Mouse (Mus musculus) urinary bladder, postnatal 14 days (tissue): ENCODE measurements around the gene Fcgr3.
"Not testable (repeated sequence)": the region's sequence is repeated elsewhere in the genome, so short reads cannot be mapped to it uniquely, and the experiment has no call there.

Experiments
- DNase-seq: peaks from one replicate; pipeline ENCODE4 v3.0.0; 2021; ENCODE audit warnings: low spot score

Fcgr3 gene

DNA sequence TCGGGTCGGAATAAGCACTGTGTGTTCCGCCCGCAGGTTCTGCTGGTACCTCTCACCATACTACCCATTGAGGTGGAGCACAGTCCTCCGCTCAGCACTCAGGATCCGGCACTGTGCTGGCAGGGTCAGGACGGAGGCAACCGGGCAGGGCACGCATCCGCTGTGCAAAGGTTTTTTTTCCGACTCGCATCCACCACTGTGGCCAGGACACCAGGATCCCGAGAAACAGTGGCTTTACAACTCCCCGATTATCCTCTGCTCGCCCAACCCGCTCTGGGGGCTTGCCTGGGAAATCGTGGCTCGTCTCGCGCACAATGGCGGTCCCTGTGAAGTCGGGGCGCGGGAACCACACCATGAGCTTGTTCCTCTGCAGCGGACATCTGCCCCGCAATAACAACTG, 21.0 kb upstream of the Fcgr3 start:
- DNase-seq: no peak

- DNase-seq: not testable (repeated sequence)
These were observed 16.9 kb upstream of the Fcgr3 start for GRCm38 (mm10) chr1:171081512-171082231.

- not testable (repeated sequence) for DNase-seq
These were observed 15.1 kb upstream of the Fcgr3 start for GRCm38 (mm10) chr1:171079825-171080224.

DNA sequence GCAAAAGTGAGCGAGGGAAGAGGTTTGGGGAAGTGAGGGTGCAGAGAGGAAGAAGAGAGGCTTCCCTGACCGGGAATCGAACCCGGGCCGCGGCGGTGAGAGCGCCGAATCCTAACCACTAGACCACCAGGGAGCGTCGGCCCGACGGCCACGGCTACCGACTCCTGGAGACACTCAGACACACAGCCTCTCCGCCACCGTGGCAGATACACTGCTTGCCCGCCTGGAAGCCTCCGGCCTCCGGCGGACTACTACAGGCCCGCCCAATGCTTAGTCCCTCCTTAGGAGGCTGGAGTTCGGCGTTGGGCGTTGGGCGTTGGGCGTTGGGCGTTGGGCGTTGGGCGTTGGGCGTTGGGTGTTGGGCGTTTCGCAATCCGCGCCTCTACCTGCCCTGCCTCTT, 14.6 kb upstream of the Fcgr3 start:
- DNase-seq: not testable (repeated sequence)

DNA sequence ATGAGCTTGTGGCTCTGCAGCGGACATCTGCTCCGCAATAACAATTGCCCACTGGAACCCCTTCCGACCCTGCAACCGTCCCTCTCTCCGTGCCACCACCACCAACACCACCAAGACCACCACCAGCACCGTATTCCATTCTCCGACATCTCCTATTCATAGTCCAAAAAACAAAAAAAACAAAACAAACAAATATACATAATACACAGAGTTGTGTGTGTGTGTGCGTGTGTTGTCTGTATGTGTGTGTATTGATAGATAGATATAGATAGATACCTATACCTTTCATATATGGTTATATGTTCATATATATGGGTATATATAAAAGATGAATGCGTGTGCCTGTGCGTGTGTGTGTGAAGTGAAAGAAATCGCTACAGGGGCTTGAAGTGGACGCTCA, 13.7 kb upstream of the Fcgr3 start:
- not testable (repeated sequence) for DNase-seq

GRCm38 (mm10) chr1:171077955-171078354, 13.2 kb upstream of the Fcgr3 start:
- DNase-seq: peak; percentile 34

- DNase-seq: not testable (repeated sequence)
These were observed 12.5 kb upstream of the Fcgr3 start for GRCm38 (mm10) chr1:171077192-171077591.

GRCm38 (mm10) chr1:171076176-171076575, 11.4 kb upstream of the Fcgr3 start:
- not testable (repeated sequence) for DNase-seq

GRCm38 (mm10) chr1:171074283-171074682, 9.5 kb upstream of the Fcgr3 start:
- DNase-seq: not testable (repeated sequence)

DNA sequence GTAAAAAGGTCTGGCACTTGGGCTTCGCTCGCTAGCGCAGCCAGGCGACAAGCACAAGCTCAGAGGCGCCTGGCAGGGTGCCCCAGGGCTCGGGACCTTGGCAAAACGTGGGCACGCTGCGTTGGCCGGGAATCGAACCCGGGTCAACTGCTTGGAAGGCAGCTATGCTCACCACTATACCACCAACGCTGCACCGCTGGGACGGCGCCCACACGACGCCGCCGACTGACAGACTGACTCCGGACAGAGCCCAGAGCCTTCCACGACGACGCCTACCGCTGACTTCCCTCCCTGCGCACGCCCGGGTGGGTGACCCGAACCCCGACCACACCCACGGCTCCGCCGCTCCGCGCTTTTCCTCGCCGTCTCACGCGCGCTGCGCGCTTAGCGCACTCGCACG, 7.5 kb upstream of the Fcgr3 start:
- DNase-seq: not testable (repeated sequence)

- DNase-seq: not testable (repeated sequence)
These were observed 7.0 kb upstream of the Fcgr3 start for GRCm38 (mm10) chr1:171071726-171072125.

DNA sequence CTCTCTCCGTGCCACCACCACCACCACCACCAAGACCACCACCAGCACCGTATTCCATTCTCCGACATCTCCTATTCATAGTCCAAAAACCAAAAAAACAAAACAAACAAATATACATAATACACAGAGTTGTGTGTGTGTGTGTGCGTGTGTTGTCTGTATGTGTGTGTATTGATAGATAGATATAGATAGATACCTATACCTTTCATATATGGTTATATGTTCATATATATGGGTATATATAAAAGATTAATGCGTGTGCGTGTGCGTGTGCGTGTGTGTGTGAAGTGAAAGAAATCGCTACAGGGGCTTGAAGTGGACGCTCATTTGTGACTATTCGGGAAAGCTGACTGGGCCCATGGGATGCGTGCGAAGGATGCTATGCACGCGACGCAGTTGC, 6.1 kb upstream of the Fcgr3 start:
- not testable (repeated sequence) for DNase-seq

DNA sequence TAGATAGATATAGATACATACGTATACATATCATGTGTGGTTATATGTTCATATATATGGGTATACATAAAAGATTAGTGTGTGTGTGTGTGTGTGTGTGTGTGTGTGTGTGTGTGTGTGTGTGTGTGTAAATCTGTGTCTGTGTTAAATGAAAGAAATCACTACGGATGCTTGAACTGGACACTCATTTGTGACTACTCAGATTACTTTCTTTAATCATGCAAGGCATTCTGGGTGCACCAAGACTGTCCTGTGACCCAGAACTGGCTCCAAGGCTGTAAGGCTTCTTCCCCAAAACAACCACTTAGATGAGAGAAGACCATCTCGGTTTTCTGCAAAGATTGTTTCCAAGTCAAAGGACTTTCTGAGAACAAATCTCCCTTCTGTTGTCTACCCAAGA, 4.8 kb upstream of the Fcgr3 start:
- DNase-seq: peak; percentile 18

- DNase-seq: not testable (repeated sequence)
These were observed 3.2 kb upstream of the Fcgr3 start for GRCm38 (mm10) chr1:171067928-171068327.

DNA sequence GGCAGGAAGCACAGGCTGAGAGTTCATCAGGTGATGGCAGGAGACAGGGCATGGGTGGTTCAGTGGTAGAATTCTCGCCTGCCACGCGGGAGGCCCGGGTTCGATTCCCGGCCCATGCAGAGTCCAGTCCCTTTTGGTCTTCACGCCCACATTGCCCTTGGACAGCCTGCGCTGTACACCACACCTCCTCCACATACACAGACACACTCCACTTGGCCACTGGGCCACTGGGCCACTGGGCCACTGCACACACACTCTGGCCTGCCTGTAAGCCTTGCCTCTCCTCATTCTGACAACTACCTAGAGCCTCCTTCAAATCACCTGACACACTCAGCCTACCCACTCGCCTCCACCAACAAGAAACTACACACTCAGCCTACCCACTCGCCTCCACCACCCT, 1.8 kb upstream of the Fcgr3 start:
- not testable (repeated sequence) for DNase-seq

DNA sequence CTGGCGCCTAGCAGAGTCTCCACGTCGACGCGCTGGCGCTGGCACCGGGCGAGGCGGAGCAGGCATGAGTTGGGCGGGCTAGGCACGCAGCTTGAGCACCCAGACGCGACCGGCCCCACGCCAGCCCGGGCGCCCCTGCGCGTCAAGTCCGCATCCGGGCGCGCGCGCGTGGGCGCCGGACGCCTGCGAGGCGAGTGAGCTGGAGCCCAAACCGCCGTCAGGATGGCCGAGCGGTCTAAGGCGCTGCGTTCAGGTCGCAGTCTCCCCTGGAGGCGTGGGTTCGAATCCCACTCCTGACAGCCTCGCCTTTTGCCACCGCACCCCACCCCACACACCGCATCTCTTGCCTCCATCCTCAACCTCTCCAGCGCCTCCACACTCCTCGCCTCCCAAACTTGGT, 1.0 kb upstream of the Fcgr3 start:
- peak; percentile 46 for DNase-seq

DNA sequence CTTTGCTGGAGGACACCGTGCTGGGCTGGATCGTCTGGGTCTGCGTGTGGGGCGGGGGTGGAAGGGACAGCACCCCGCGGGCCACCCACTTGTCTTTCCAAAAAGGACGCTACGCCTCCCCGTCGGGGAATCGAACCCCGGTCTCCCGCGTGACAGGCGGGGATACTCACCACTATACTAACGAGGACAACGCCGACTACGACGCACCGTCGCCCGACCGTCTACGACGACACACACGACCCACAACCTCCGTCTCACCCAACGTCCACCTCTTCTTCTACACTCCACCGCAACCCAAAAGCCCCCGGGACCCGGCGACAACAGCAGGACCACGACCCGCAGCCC, 480 bp upstream of the Fcgr3 start:
- DNase-seq: peak; percentile 49

DNA sequence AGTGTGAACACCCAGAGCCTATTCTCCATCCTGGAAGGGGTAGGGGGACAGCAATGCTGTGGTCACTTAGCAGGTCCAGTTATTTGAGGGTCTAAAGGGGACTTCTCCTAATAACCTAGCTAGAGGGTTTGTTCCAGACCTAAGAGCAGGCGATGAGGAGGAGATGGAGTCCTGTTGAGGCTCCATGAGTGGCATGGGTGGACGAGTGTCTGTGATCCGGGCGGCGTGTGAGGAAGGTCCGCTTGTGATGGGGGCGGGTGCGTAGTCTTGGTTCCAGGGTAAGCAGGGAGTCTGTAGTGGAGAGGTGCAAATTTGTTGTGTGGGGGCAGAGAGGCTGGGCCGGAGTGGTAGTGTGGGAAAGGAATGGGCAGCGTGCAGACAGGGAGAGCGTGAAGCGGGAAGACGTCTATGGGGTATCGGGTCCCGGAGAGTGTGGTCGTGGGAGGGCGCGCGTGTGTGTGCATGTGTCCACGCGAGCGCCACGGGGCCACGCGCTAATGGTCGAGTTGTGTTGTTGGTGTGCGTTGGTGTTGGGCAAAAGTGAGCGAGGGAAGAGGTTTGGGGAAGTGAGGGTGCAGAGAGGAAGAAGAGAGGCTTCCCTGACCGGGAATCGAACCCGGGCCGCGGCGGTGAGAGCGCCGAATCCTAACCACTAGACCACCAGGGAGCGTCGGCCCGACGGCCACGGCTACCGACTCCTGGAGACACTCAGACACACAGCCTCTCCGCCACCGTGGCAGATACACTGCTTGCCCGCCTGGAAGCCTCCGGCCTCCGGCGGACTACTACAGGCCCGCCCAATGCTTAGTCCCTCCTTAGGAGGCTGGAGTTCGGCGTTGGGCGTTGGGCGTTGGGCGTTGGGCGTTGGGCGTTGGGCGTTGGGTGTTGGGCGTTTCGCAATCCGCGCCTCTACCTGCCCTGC, 905 bp downstream of the Fcgr3 start:
- peak; percentile 37 for DNase-seq

- no peak for DNase-seq
These were observed 3.2 kb downstream of the Fcgr3 start for GRCm38 (mm10) chr1:171061566-171061965.

- DNase-seq: peak; percentile 61
These were observed 4.3 kb downstream of the Fcgr3 start for GRCm38 (mm10) chr1:171060392-171060791.

DNA sequence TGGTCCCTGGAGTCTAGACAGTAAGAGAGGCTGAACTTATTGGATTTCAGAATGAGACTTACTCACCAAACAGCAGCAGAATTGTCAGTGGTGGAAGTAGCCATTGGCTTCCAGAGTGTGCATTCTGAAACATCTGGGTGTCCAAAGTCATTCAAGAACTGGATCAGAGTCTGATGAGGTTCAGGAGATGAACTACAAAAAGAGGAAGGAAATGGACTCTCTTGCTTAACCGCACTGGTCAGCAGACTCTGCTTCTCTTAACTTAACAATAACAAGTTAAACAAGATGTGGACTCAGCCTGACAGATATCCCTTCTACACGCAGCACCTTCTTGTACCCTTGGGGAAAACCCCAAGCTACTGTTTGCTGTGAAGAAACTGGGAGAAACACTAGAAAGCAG, 5.5 kb downstream of the Fcgr3 start:
- DNase-seq: no peak

DNA sequence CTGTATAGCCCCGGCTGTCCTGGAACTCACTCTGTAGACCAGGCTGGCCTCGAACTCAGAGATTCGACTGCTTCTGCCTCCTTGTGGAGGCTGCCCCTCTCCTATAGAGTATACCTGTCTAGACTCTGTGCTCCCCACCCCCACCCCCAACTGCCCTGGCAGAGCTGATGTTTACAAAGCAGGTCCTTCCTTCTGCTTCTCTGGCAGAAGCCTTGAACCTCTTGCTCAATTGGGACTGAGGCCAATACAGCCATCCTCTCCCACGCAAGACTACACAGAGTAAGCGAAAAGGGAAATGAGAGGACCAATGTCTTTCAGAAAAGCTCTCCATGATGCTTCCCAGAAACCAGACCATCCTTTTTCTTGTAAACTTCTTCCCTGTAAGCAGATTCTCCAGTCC, 7.5 kb downstream of the Fcgr3 start:
- no peak for DNase-seq

- no peak for DNase-seq
These were observed 11.4 kb downstream of the Fcgr3 start for GRCm38 (mm10) chr1:171053305-171053704.
